Mouse (Mus musculus) brown adipose tissue, adult 24 weeks (tissue): ENCODE results near the gene Maml1. TPM values are rescaled to one million over a fixed set of nuclear protein-coding genes. Genes with fewer than 3 reads are reported as not detected.

Experiments
- H3K27ac ChIP-seq: fragments of 200-500 bp; replicated peaks from 2 replicates; pipeline ENCODE4 v1.5.1; 2012; ENCODE audit warnings: low read depth, mild to moderate bottlenecking, low read length
- H3K4me1 ChIP-seq: fragments of 200-500 bp; 2 replicates; pipeline ENCODE4 v1.6.1; 2012; ENCODE audit warnings: low read length, mixed read lengths; ENCODE audit not compliant: control insufficient read depth, insufficient read depth, insufficient read length
- H3K4me3 ChIP-seq: fragments of 200-500 bp; 2 replicates; pipeline ENCODE4 v1.5.1; 2012; ENCODE audit warnings: low read depth, mild to moderate bottlenecking, low read length, moderate library complexity; ENCODE audit not compliant: insufficient read depth
- polyA plus RNA-seq: library from polyadenylated mRNA; stranded (reverse); fragments of >200 nt; gene quantifications from 2 replicates; pipeline ENCODE4 v1.2.4, GENCODE M21; 2012; ENCODE audit not compliant: missing spikeins, insufficient read depth, insufficient read length

The Maml1 gene
- polyA plus RNA-seq, 1 experiment = 3.9 TPM

- Histone ChIP-seq H3K27ac (peak overlapping the region; percentile 92), H3K4me1 (peaks cover 28% of the 10 kb centered on the region), H3K4me3 (peak overlapping the region; percentile 93)
Observed at GRCm38 (mm10) chr11:50225611-50226378, 66.3 kb downstream of the Maml1 start.

- Histone ChIP-seq H3K4me1 (peaks cover 28% of the 10 kb centered on the region), H3K27ac (peak overlapping the region; percentile 22), H3K4me3 (peak overlapping the region; percentile 93)
Observed at GRCm38 (mm10) chr11:50224671-50225530, 67.2 kb downstream of the Maml1 start.

- peak overlapping the region; percentile 93 for H3K4me3 ChIP-seq
- 0 out of 2 replicates have a peak overlapping the region, but pooled peaks have one; percentile 28 for H3K27ac ChIP-seq
- peaks cover 22% of the 10 kb centered on the region for H3K4me1 ChIP-seq
Observed at GRCm38 (mm10) chr11:50223783-50224662, 68.1 kb downstream of the Maml1 start.

GRCm38 (mm10) chr11:50222559-50223276 lies 69.4 kb downstream of the Maml1 start:
- Histone ChIP-seq H3K4me3 (no peak overlapping the region), H3K27ac (no peak overlapping the region), H3K4me1 (peaks cover 9% of the 10 kb centered on the region)

GRCm38 (mm10) chr11:50219833-50220232 lies 72.3 kb downstream of the Maml1 start:
- Histone ChIP-seq H3K4me3 (no peak overlapping the region), H3K4me1 (peaks cover 7% of the 10 kb centered on the region), H3K27ac (no peak overlapping the region)

GRCm38 (mm10) chr11:50217811-50218210 lies 74.3 kb downstream of the Maml1 start:
- Histone ChIP-seq H3K27ac (no peak overlapping the region), H3K4me1 (peaks cover 16% of the 10 kb centered on the region), H3K4me3 (no peak overlapping the region)

- H3K4me3 ChIP-seq = no peak overlapping the region
- peaks cover 22% of the 10 kb centered on the region for H3K4me1 ChIP-seq
- H3K27ac ChIP-seq = no peak overlapping the region
Observed at GRCm38 (mm10) chr11:50216724-50217366, 75.3 kb downstream of the Maml1 start.

GRCm38 (mm10) chr11:50215633-50216032 lies 76.5 kb downstream of the Maml1 start:
- H3K4me1 ChIP-seq = peaks cover 22% of the 10 kb centered on the region
- no peak overlapping the region for H3K27ac ChIP-seq
- no peak overlapping the region for H3K4me3 ChIP-seq

- peaks cover 22% of the 10 kb centered on the region for H3K4me1 ChIP-seq
- no peak overlapping the region for H3K4me3 ChIP-seq
- H3K27ac ChIP-seq = no peak overlapping the region
Observed at GRCm38 (mm10) chr11:50214631-50215030, 77.5 kb downstream of the Maml1 start.

- H3K27ac ChIP-seq = peak overlapping the region; percentile 96
- H3K4me3 ChIP-seq = peak overlapping the region; percentile 35
- H3K4me1 ChIP-seq = peaks cover 26% of the 10 kb centered on the region
Observed at GRCm38 (mm10) chr11:50212848-50213758, 79.0 kb downstream of the Maml1 start.

- Histone ChIP-seq H3K4me3 (peak overlapping the region; percentile 35), H3K27ac (peak overlapping the region; percentile 96), H3K4me1 (peaks cover 30% of the 10 kb centered on the region)
Observed at GRCm38 (mm10) chr11:50212060-50212739, 79.9 kb downstream of the Maml1 start.

GRCm38 (mm10) chr11:50211322-50212059 lies 80.6 kb downstream of the Maml1 start:
- peaks cover 26% of the 10 kb centered on the region for H3K4me1 ChIP-seq
- peak overlapping the region; percentile 96 for H3K27ac ChIP-seq
- peak overlapping the region; percentile 98 for H3K4me3 ChIP-seq
